Mouse (Mus musculus): Measurements from ENCODE around the gene Zfp618. TPM values are rescaled to one million over a fixed set of nuclear protein-coding genes. Genes with fewer than 3 reads are reported as not detected.

Zfp618 gene
- polyA plus RNA-seq, 2 experiments = 24.9 to 32.0 TPM

- no peak overlapping the region for H3K27ac ChIP-seq (replicated peaks; ENCODE audit: low read depth, low read length)
- no peaks in the 10 kb centered on the region for H3K27me3 ChIP-seq (ENCODE audit: control insufficient read depth, insufficient read depth, low read length)
- peaks cover 22% of the 10 kb centered on the region for H3K4me1 ChIP-seq (ENCODE audit: control insufficient read depth, insufficient read depth, low read length)
- no peak overlapping the region for H3K9ac ChIP-seq (ENCODE audit: low read depth, low read length, severe bottlenecking)
- no peaks in the 10 kb centered on the region; the same call in 1 of the 2 replicates for H3K36me3 ChIP-seq (ENCODE audit: control insufficient read depth, insufficient read depth, low read length)
- no peak for ATAC-seq (ENCODE audit: low FRiP score, low read depth)
- H3K9me3 ChIP-seq (ENCODE audit: control insufficient read depth, low read length) = no peaks in the 10 kb centered on the region
- WGBS = 80% methylated on average over 3 of the region's 3 CpGs
- no peak overlapping the region for H3K4me3 ChIP-seq (replicated peaks; ENCODE audit: low read length)
- H3K4me2 ChIP-seq (replicated peaks; ENCODE audit: low read depth, low read length, severe bottlenecking) = no peak overlapping the region
- DNase-seq (ENCODE audit: low spot score) = no peak
- no peak for TF ChIP-seq POLR2A (IDR thresholded peaks at IDR 0.05; ENCODE audit: borderline replicate concordance, extremely low read depth, insufficient read depth, insufficient read length)
These were observed 43.4 kb downstream of the Zfp618 start for GRCm38 (mm10) chr4:63008822-63009221.

- no peak overlapping the region for H3K4me3 ChIP-seq (replicated peaks; ENCODE audit: low read length)
- TF ChIP-seq POLR2A (IDR thresholded peaks at IDR 0.05; ENCODE audit: borderline replicate concordance, extremely low read depth, insufficient read depth, insufficient read length) = no peak
- ATAC-seq (ENCODE audit: low FRiP score, low read depth) (peak; percentile 18; the same call in 1 of the 2 replicates), DNase-seq (ENCODE audit: low spot score) (peak; percentile 15)
- peaks cover 16% of the 10 kb centered on the region for H3K4me1 ChIP-seq (ENCODE audit: control insufficient read depth, insufficient read depth, low read length)
- WGBS = 38% methylated on average over 1 of the region's 1 CpGs
- H3K27me3 ChIP-seq (ENCODE audit: control insufficient read depth, insufficient read depth, low read length) = no peaks in the 10 kb centered on the region
- H3K9me3 ChIP-seq (ENCODE audit: control insufficient read depth, low read length) = 0 out of 2 replicates have a peak, but pooled peaks cover under 1% of the 10 kb centered on the region
- H3K9ac ChIP-seq (ENCODE audit: low read depth, low read length, severe bottlenecking) = no peak overlapping the region
- H3K27ac ChIP-seq (replicated peaks; ENCODE audit: low read depth, low read length) = no peak overlapping the region
- H3K4me2 ChIP-seq (replicated peaks; ENCODE audit: low read depth, low read length, severe bottlenecking) = no peak overlapping the region
- H3K36me3 ChIP-seq (ENCODE audit: control insufficient read depth, insufficient read depth, low read length) = no peaks in the 10 kb centered on the region; the same call in 1 of the 2 replicates
These were observed 44.4 kb downstream of the Zfp618 start for GRCm38 (mm10) chr4:63009821-63010220.

GRCm38 (mm10) chr4:63010226-63010625 is 44.9 kb downstream of the Zfp618 start:
- peaks cover 16% of the 10 kb centered on the region for H3K4me1 ChIP-seq (ENCODE audit: control insufficient read depth, insufficient read depth, low read length)
- TF ChIP-seq POLR2A (IDR thresholded peaks at IDR 0.05; ENCODE audit: borderline replicate concordance, extremely low read depth, insufficient read depth, insufficient read length) = no peak
- ATAC-seq (ENCODE audit: low FRiP score, low read depth) (peak; percentile 13; the same call in 1 of the 2 replicates), DNase-seq (ENCODE audit: low spot score) (peak; percentile 54)
- no peaks in the 10 kb centered on the region for H3K27me3 ChIP-seq (ENCODE audit: control insufficient read depth, insufficient read depth, low read length)
- no peaks in the 10 kb centered on the region; the same call in 1 of the 2 replicates for H3K36me3 ChIP-seq (ENCODE audit: control insufficient read depth, insufficient read depth, low read length)
- H3K4me2 ChIP-seq (replicated peaks; ENCODE audit: low read depth, low read length, severe bottlenecking) = no peak overlapping the region
- H3K9ac ChIP-seq (ENCODE audit: low read depth, low read length, severe bottlenecking) = no peak overlapping the region
- H3K27ac ChIP-seq (replicated peaks; ENCODE audit: low read depth, low read length) = no peak overlapping the region
- H3K9me3 ChIP-seq (ENCODE audit: control insufficient read depth, low read length) = 0 out of 2 replicates have a peak, but pooled peaks cover 2% of the 10 kb centered on the region
- 73% methylated on average over 4 of the region's 4 CpGs for WGBS
- no peak overlapping the region for H3K4me3 ChIP-seq (replicated peaks; ENCODE audit: low read length)

GRCm38 (mm10) chr4:63018616-63019015 is 53.2 kb downstream of the Zfp618 start:
- no peak overlapping the region for H3K4me2 ChIP-seq (replicated peaks; ENCODE audit: low read depth, low read length, severe bottlenecking)
- peaks cover 2% of the 10 kb centered on the region; the same call in 1 of the 2 replicates for H3K9me3 ChIP-seq (ENCODE audit: control insufficient read depth, low read length)
- ATAC-seq (ENCODE audit: low FRiP score, low read depth) (no peak), DNase-seq (ENCODE audit: low spot score) (no peak)
- 0 out of 2 replicates have a peak, but pooled peaks cover 3% of the 10 kb centered on the region for H3K36me3 ChIP-seq (ENCODE audit: control insufficient read depth, insufficient read depth, low read length)
- no peak overlapping the region for H3K4me3 ChIP-seq (replicated peaks; ENCODE audit: low read length)
- 0 out of 2 replicates have a peak, but pooled peaks cover 4% of the 10 kb centered on the region for H3K4me1 ChIP-seq (ENCODE audit: control insufficient read depth, insufficient read depth, low read length)
- WGBS = 93% methylated on average over 10 of the region's 10 CpGs
- H3K9ac ChIP-seq (ENCODE audit: low read depth, low read length, severe bottlenecking) = no peak overlapping the region
- no peaks in the 10 kb centered on the region for H3K27me3 ChIP-seq (ENCODE audit: control insufficient read depth, insufficient read depth, low read length)
- no peak for TF ChIP-seq POLR2A (IDR thresholded peaks at IDR 0.05; ENCODE audit: borderline replicate concordance, extremely low read depth, insufficient read depth, insufficient read length)
- H3K27ac ChIP-seq (replicated peaks; ENCODE audit: low read depth, low read length) = no peak overlapping the region

- no peak overlapping the region for H3K27ac ChIP-seq (replicated peaks; ENCODE audit: low read depth, low read length)
- H3K4me3 ChIP-seq (replicated peaks; ENCODE audit: low read length) = no peak overlapping the region
- H3K36me3 ChIP-seq (ENCODE audit: control insufficient read depth, insufficient read depth, low read length) = 0 out of 2 replicates have a peak, but pooled peaks cover 3% of the 10 kb centered on the region
- no peak overlapping the region for H3K9ac ChIP-seq (ENCODE audit: low read depth, low read length, severe bottlenecking)
- WGBS = 70% methylated on average over 4 of the region's 4 CpGs
- peaks cover 2% of the 10 kb centered on the region; the same call in 1 of the 2 replicates for H3K9me3 ChIP-seq (ENCODE audit: control insufficient read depth, low read length)
- DNase-seq (ENCODE audit: low spot score) (no peak), ATAC-seq (ENCODE audit: low FRiP score, low read depth) (no peak; the same call in 1 of the 2 replicates)
- H3K27me3 ChIP-seq (ENCODE audit: control insufficient read depth, insufficient read depth, low read length) = no peaks in the 10 kb centered on the region
- 0 out of 2 replicates have a peak, but pooled peaks cover 4% of the 10 kb centered on the region for H3K4me1 ChIP-seq (ENCODE audit: control insufficient read depth, insufficient read depth, low read length)
- TF ChIP-seq POLR2A (IDR thresholded peaks at IDR 0.05; ENCODE audit: borderline replicate concordance, extremely low read depth, insufficient read depth, insufficient read length) = no peak
- no peak overlapping the region for H3K4me2 ChIP-seq (replicated peaks; ENCODE audit: low read depth, low read length, severe bottlenecking)
These were observed 54.1 kb downstream of the Zfp618 start for GRCm38 (mm10) chr4:63019428-63019858.
